Mouse (Mus musculus) urinary bladder, adult 18-20 months (tissue): ENCODE measurements around the gene Clcnkb.

Source experiments
- DNase-seq, 2 experiments: peaks; one replicate each; pipeline ENCODE4 v3.0.0; 2022; ENCODE audit warnings: low spot score in 2 of 2, mixed read lengths in 2 of 2

Gene Clcnkb

DNA sequence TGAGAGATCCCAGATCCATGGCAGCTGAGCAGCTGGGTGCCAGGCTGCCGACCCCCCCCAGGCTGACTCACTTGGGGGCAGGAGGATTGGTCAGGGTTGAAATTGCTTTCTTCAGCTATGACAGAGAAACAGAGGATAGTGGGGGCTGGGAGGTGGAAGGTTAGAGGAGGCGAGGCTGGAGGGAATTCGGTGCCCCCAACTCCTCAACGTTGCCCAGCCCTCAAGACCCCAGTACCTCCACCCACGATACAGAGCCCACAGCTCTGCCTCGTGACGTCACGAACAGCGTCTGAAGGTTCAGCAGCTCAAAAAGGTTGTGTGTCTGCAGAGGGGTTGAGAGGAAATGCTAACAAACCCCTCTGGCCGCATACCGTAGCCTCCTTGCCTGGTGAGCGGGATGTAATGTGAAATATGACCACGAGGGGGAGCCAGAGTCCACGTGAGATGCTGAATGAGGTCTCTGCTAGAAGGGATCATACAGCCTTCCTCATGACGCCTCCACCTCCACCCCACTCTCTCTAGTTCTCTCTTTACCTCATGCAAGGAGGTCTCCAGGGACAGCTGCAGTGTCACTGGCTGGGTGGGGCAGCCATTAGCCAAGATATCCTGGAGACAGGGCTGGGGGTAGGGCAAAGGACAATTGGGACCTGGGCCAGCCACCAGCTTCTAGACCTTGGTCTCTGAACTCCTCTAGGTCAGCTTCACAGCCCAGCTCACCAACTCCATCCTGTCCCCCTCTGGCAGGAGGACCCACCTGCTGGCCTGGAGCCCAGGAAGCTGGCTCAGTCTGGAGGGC is 11.1 kb downstream of the Clcnkb start:
- peak; percentile 70 to 82 for DNase-seq

DNA sequence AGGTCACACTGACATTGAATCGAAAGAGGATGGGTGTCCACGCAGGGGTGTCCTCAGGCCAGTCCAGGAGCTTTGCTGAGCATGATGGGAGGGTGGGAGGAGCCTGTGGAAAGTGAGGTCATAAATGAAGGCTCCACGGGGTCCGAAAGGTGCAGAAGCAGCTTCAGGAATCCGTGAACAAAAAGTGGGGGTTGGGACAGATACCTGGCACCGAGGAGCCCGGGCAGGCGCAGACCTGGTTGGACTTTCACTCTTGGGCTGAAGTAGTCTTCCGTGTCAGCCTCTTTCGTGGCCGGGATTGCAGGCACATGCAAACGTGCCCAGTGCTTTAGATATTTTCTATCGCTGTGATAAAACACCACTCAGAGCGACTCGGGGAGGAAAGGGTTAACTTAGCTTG is 15.6 kb downstream of the Clcnkb start:
- no peak for DNase-seq

DNA sequence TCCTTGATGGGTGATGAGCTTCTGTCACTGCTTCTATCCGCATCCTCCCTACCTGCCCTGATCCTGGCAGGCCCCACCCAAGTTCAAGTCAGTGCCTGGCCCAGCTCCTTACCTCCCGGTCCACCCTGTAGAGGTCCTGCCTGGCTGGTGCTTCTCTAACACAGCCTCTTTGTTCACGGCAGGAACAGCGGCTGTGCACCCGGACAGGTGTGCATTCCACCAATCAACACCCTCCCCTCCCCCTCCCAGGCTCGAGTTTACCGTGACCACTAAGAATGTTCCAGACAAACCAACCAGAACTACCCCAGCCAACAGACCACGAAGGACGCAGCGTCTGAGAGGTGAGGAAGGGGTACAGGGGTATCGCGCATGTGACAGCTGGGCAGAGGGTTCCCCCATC is 17.3 kb downstream of the Clcnkb start, which contains the start of gene Clcnka:
Clcnka (minus strand) TSS at position 180 of the 400 bp plus-strand sequence.
- no peak for DNase-seq

DNA sequence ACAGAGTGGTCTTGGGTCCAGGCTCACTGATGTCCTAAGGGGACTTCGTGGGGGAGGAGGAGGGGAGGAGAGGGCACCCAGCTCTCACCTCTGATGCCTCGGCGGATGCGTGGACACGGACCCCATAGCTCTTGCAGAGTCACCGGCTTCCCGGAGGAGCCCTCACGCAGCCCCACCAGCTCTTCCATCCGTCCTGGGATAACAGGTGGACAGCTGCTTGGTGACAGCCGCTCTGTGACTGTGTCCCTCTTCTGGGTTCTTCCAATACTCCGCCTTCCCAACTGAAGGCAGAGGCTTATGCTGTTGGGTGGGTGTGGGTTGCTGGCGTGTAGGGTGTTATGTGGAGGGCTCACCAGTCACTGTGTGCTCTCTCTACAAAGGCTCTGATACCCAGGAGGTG is 18.0 kb downstream of the Clcnkb start:
- no peak for DNase-seq

DNA sequence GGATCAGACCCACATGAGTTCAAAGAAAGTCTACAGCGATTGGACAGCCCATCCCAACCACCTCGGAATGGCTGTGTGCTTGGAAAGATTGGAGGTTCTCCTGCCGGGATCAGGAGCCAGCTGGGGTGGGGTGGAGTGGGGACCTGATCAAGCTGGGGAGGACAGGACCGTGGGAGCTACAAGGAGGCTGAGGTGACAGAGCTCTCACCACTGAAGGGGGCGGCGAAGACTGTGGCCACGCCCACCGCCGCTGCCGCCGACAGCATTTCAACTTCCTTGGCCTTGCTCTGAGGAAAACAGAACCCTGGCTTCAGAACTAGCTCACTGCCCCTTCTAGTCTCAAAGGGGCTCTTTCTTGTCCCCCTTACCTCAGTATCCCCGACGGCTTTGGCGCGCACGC is 21.1 kb downstream of the Clcnkb start:
- DNase-seq: no peak

DNA sequence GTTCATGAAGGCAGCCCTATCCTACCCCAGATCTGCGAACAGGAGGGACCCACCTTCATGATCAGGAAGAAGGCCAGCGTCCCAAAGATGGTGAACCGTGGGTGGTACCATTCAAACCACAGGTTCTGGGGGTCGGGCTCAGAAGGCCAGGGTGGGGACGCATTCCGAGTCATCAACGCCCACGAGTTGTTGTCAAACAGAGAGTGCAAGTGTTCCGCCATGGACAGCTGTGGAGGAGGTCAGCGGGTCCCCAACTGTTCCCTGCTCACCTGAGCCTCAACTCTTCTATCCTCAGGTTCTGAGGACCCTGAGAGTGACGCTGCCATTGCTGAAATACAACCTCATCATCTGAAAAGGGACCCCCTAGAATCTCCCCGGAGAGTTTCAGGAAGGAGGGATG is 24.5 kb downstream of the Clcnkb start:
- DNase-seq: no peak

DNA sequence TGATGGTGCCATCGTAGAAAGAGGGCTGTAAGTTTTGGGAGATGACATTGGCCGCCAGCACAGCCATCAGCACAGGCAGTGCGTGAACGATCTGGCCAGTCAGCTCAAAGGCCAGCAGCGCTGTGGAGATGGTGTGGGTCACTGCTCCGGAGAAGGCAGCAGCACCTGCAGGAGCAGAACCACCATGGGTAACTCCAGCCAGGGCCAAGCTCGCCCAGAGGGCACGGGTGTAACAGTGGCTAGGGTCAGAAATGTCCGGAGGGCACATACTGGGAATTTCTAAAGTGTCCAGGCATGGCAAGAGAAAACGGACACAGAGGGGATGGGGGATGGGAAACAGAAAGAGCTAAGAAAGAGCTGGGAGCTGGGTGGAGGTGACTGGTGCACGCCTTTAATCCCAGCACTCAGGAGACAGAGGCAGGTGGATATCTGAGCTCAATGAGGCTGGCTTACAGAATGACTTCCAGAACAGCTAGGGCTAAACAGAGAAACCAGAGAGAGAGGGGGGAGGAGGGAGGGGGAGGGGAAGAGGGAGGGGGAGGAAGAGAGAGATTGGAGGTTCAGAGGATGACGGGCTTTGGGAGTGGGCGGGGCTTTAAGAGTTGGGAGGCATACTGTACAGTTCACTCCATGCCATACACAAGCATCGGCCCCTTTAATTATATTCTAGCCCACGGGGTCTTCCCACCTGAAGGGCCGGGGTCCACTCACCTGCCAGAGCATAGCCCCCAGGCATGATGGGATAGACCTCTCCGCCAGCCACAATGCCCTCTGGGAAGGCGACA is 26.3 kb downstream of the Clcnkb start:
- DNase-seq: no peak

DNA sequence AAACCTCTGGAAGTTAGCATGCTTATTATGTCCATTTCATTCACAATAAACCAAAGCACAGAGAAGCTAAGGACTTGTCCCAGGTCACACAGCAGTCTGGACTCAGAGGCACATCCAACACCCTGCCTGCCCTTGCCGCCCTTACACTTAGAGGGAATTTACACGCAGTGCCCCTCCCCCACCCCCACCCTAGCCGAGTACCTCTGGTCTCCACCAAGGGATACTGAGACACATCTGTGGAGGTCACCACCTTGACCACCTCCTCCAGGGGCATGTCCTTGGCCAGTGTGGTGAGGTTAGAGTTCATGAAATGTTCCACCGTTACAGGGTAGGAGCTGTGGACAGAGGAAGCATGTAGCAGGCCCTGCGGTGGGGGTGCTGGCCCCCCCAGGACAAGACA is 27.9 kb downstream of the Clcnkb start:
- DNase-seq: no peak

DNA sequence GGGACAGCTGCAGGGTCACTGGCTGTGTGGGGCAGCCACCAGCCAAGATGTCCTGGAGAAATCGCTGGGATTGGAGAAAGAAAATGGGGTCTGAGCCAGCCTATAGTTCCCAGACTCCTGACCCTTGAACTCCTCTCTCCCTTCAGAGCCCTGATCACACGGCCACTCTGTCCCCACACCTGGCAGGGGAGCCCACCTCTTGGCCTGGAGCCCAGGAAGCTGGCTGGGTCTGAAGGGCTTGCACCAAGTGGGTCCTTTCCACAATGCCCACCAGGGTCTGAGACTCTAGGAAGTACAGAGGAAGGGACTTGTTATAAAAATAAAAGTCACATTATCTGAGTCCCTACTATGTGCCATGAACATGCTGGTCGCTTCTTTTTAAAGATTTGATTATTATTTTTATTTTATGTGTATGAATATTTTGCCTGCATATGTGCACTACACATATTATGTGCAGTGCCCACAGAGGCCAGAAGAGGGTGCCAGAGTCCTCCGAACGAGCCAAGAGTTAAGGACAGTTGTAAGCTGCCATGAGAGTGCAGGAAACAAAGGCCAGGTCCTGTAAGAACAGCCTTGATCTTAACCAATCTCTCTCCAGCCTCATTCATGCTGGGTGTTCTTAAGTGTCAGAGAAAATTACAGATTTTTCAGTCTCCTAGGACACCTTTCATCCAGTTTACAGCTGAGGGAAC is 28.6 kb downstream of the Clcnkb start:
- peak; percentile 52 to 62 for DNase-seq

DNA sequence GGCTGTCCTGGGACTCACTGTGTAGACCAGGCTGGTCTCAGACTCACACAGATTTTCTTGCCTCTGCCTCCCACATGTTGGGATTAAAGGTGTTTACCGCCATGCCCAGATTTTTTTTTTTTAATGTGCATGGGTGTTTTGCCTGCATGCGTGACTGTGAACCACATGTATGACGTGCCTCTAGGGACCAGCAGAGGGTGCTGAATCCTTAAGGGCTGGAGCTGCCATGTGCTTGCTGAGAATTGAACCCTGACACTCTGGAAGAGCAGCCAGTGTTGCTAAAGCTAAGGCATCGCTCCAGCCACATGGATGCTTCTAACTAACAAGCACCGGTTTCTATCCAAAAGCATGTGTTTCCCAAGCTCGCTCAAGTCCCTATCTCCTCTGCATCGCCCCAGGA is 29.7 kb downstream of the Clcnkb start:
- DNase-seq: no peak

DNA sequence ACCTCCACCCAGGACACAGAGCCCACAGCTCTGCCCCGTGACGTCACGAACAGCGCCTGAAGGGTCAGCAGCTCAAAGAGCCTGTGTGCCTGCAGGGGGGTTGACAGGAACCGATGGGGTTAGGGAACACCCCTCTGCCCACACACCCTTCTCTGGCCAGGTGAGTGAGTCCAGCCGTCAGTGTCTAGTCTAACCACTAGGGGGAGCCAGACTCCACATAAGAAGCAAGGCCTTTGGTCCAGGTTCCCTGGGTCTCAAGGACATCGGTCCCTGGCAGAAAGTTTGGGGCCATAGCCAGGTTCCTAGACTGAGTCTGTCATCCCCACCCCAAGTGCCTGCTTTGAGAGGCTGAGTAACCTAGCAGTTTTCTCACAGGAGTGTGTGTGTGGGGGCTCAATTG is 30.5 kb downstream of the Clcnkb start:
- no peak for DNase-seq

DNA sequence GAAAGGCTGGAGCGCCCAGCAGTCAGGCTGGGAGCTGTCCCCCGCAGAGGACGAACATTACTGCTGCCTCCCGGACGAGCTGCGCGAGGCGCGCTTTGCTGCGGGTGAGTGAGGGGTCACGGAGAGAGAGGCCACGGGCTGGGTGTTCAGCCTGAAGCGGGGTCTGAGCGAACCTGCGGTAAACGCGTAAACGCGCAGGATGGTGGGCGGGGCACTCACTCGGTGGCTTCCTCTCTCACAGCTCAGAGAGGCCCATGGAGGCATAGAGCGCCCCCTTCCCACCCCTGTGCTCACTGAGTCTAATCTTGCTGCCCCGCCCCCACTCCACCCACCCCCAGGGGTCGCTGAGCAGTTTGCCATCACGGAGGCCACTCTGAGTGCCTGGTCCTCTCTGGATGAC is 33.4 kb downstream of the Clcnkb start:
- no peak for DNase-seq

DNA sequence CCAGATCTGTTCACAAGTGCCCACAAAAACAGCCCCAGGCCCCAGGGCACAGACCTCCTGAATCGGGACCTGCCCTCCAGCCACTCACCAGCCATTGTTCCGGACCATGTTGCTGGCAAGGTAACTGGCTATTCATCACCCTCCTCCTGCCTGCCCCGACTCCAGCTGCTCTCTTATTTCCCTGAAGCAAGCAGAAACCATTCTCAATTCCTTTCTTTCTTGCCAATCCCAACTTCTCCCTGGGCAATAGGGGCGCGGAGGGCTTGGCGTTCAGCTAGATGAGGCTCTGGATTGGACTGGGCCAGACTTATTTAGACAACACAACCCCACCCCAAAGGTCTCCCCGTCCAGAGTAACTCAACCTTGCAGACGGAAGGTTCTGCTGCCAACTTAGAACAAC is 36.1 kb downstream of the Clcnkb start:
- DNase-seq: no peak

DNA sequence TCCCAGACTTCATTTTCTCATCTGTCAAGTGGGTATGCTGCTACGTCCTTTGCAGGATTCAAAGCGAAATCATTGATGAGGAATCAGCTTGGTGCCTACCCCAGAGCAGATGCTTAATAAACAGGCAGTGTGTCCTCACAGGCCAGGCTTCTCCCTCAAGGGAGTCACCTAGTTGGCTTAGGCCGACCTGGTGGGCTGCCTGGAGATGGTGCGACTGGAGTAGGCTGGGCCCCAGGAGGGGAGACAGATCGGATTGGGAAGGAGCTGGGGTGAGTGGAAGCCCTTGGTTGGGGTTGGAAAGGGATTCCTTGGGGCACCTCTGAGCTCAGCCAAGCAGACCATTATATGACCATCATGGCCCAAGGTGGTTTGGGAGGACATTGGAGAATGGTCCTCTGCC is 43.4 kb downstream of the Clcnkb start:
- no peak for DNase-seq

DNA sequence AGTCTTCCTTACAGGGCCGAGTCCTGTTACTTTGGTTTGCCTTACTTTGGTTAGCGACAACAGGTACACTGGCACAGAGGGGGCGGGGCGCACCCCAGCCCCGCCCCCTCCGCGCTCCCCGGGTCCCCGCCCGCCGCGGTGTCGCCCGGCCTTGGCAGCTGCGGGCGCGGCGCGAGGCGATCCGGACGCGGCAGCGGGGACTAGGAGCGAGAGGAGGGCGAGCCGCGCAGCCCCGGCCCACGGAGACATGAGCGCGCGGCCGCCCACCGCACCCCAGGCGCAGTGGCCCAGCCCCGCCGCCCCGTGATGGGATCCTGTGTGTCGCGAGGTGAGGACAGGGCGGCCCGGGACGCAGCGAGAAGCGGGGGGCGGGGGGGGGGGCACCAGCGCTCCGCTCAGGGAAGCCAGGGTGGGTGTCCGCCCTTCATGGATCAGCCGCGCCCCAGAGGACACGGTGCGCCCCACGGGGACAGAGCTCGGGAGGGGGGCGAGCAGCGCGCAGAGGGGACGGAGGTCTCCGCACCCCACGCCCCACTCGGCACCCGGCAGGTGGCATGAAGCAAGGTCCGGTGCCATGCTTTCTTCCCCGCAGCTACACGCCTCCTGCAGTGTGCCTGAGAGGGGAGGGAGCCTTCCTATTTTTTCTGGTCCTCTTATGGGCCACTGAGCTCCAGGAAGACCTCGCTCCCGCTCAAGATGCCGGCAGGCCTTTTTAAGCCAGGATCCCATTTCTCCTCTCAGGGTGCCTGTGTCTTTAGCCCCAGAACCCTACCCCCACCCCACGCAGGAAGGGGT is 47.6 kb downstream of the Clcnkb start, which contains the start of gene Fam131c:
Fam131c (plus strand) TSS at position 224 of the 795 bp plus-strand sequence.
- no peak for DNase-seq

DNA sequence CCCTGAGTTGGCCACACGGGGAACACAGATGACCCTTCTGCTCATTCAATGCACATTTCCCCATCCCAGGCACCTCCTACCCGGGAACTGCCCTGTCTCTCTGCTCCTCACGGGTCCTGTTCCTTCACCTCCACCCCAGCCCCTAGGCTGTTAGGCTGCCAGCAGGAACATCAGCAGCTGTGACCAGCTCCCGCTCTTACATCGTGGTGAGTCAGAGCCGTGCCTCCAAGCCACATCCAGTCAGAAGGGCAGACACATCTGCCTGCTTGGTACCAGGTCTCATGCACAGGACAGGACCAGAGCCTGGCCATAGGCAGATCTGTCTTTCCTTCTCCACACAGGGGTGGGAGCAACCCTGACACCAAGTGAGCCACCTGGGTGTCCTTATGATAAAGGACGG is 49.9 kb downstream of the Clcnkb start:
- no peak for DNase-seq

DNA sequence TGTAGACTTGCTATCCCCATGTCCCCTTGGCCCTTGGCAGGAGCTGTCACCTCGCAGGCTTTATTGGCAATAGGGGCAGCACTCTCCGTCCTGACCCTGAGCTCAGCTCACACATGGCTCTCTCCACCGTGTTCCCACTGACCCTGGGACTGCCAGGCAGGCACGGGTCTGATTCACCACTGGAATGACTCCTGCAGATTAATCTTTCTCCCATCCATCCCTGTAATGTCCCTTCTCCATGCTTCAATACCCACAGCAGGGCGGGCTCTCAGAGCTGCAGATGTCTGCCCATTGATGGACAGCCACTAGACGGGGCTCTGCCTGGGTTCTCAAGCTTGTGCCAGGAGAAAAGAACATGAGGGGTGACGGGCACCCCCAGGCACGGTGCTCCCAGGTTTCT is 50.7 kb downstream of the Clcnkb start:
- no peak for DNase-seq

DNA sequence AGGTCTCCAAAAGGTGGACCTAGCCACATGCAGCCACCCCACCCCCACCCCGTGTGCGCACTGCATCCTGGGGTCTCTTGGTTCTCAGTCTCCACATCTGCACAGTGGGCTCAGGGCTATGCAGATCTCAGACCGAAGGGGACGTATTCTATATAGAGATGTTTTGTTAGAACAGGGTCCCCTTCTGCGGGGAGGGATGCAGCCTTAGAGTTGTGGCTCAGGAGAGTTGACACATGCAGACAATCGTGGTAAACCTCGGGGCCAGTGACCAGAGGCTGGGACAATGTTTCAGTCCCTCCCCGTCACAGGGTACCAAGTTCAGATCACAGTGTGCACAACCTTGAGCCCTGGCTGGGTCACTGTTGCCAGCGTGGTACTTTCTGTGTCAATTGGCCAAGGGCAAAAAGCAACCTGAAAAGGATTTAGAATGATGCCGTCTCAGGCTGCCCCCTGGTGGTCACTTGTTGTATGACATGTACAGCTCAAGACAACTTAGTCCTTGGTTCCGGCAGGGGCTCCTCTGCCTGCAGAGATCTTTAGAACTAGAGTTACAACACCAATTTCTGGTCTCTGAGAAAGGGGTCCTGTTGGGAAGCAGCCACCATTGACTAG is 52.8 kb downstream of the Clcnkb start:
- DNase-seq: peak; percentile 57 to 73

DNA sequence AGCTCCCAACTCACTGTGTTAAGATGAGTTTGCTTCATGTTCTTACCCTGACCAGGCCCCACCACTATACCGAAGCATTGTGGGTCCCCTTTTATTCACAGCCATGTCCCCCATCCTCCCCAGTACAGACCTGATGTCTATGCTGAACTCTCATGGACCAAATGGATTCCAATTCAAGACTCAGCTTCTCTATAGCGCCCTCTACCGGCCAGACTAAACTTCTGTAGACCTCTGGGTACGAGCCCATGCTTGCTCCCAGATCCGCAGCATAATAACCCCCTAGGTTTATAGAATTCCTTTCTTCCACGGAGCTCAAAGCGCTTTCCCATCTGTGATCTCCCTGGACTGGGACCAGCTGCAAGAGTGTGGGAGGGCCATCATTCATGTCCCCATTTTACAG is 55.0 kb downstream of the Clcnkb start:
- DNase-seq: no peak

DNA sequence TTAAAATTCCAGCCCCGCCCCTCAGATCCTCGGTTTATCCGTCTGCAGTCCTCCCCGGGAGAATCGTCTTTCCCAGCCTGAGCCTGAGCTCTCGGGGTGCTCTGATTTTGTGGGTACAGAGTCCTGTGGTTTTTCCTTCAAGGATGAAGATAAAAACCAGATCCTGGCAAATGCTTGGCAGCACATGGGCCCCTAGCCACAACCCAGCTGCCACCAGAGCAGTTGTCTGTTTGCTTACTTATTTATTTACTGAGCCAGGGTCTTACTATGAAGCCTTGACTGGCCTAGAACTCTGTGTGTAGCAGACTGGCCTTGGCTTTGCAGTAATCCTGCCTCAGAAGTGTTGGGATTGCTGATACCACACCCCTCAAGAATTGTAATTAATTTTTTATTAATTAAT is 56.6 kb downstream of the Clcnkb start:
- no peak for DNase-seq

DNA sequence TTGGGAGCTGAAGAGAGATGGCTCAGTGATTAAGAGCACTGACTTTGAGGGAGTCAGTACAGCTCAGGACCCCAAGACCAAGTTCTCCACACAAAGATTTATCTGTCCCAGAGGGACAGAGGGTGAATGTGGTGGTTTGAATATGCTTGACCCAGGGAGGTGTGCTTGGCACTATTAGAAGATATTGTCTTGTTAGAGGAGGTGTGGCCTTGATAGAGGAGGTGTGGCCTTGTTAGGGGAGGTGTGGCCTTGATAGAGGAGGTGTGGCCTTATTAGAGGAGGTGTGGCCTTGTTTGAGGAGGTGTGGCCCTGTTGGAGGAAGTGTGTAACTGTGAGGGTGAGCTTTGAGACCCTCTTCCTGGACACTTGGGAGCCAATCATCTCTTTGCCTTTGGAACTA is 58.0 kb downstream of the Clcnkb start:
- DNase-seq: no peak
